32 mouse cellular contexts compared by ENCODE assay signal in genomic region chr1:134522325-134522724, GRCm38 (mm10). TPM values are rescaled to one million over a fixed set of nuclear protein-coding genes. Genes with fewer than 3 reads are reported as not detected.
DNase-seq lines count a peak whose midpoint lies in the region; ATAC-seq and TF ChIP-seq lines count a peak whose summit lies in the region.
"Had no signal": no experiment of that assay in that cellular context is flagged by ENCODE, and none has a peak within 500 bp of the region (broad histone marks: within the 10 kb centered on the region; RNA-seq: fewer than 3 reads in every experiment).

No protein-coding gene starts in this region.

- no peaks in the 10 kb centered on the region for H3K9me3 ChIP-seq in liver, embryonic 11.5 days (ENCODE audit: control insufficient read depth, low read length)
- H3K9me3 ChIP-seq in stomach, embryonic 16.5 days (replicated peaks; ENCODE audit: control insufficient read depth, low read length) = no peaks in the 10 kb centered on the region
- H3K9me3 ChIP-seq in forebrain, embryonic 11.5 days (ENCODE audit: control insufficient read depth, low read length) = no peaks in the 10 kb centered on the region
- H3K9me3 ChIP-seq: embryonic facial prominence, embryonic 13.5 days; heart, embryonic 12.5 days; megakaryocyte, embryonic 14.5 days; midbrain, embryonic 13.5 days had no signal

- DNase-seq in liver, adult 2 months (ENCODE audit: extremely low read depth, low read depth, low spot score) = peak; percentile 31
- no peak for DNase-seq in liver, embryonic 11.5 days (ENCODE audit: low spot score)
- peak; percentile 59 for DNase-seq in 416B (ENCODE audit: low read depth)
- no peak for DNase-seq in forebrain, embryonic 11.5 days (ENCODE audit: low spot score)
- no peak for DNase-seq in cerebellum, adult 9-11 months
- DNase-seq: adrenal gland, adult 2 months; cerebellum, adult 18-20 months; cerebellum, postnatal 36 days; embryo, embryonic 11 days; gastrocnemius, postnatal 10 days; heart, adult 18-20 months; heart, postnatal 10 days; kidney, adult 11 months; kidney, postnatal 4 days; layer of hippocampus, adult 9-11 months; thymus, postnatal 25 days had no signal

- WGBS in liver, adult 2 months = 30% methylated on average over 2 of the region's 2 CpGs
- 31% methylated on average over 2 of the region's 2 CpGs for WGBS in liver, embryonic 11.5 days
- 33% methylated on average over 2 of the region's 2 CpGs for WGBS in stomach, embryonic 16.5 days
- WGBS in forebrain, embryonic 11.5 days = 53% methylated on average over 2 of the region's 2 CpGs

- no peaks in the 10 kb centered on the region for H3K36me3 ChIP-seq in liver, adult 2 months (ENCODE audit: control insufficient read depth, insufficient read depth, low read length)
- H3K36me3 ChIP-seq in liver, embryonic 11.5 days (ENCODE audit: control insufficient read depth, insufficient read depth, low read length) = no peaks in the 10 kb centered on the region
- H3K36me3 ChIP-seq in stomach, embryonic 16.5 days (ENCODE audit: control insufficient read depth, insufficient read depth, low read length) = no peaks in the 10 kb centered on the region
- H3K36me3 ChIP-seq in forebrain, embryonic 11.5 days (ENCODE audit: control insufficient read depth, insufficient read depth, low read length) = no peaks in the 10 kb centered on the region
- H3K36me3 ChIP-seq: embryonic facial prominence, embryonic 13.5 days; heart, embryonic 12.5 days; midbrain, embryonic 13.5 days had no signal

- no peak overlapping the region for H3K9ac ChIP-seq in liver, adult 2 months (ENCODE audit: low read depth, low read length)
- no peak overlapping the region for H3K9ac ChIP-seq in liver, embryonic 11.5 days (ENCODE audit: low read depth, low read length)
- no peak overlapping the region for H3K9ac ChIP-seq in stomach, embryonic 16.5 days (ENCODE audit: low read length)
- no peak overlapping the region for H3K9ac ChIP-seq in forebrain, embryonic 11.5 days (ENCODE audit: low read length)
- H3K9ac ChIP-seq: embryonic facial prominence, embryonic 13.5 days; heart, embryonic 12.5 days; midbrain, embryonic 13.5 days had no signal

- peaks cover 11% of the 10 kb centered on the region for H3K4me1 ChIP-seq in liver, adult 2 months (ENCODE audit: control insufficient read depth, insufficient read depth, low read length)
- H3K4me1 ChIP-seq in liver, embryonic 11.5 days (replicated peaks; ENCODE audit: control insufficient read depth, insufficient read depth, low read length) = peaks cover 27% of the 10 kb centered on the region
- 0 out of 2 replicates have a peak, but pooled peaks cover 3% of the 10 kb centered on the region for H3K4me1 ChIP-seq in stomach, embryonic 16.5 days (ENCODE audit: control insufficient read depth, insufficient read depth, low read length)
- no peaks in the 10 kb centered on the region for H3K4me1 ChIP-seq in forebrain, embryonic 11.5 days (replicated peaks; ENCODE audit: control insufficient read depth, insufficient read depth, low read length)
- H3K4me1 ChIP-seq: midbrain, embryonic 13.5 days had no signal

- no peak for ATAC-seq in liver, embryonic 11.5 days (replicated peaks; ENCODE audit: low FRiP score)
- peak; percentile 80 for ATAC-seq in granulocyte monocyte progenitor cell, adult 5-6 weeks (replicated peaks; ENCODE audit: poor library complexity, severe bottlenecking)
- ATAC-seq in stomach, embryonic 16.5 days (ENCODE audit: insufficient read depth, low FRiP score) = no peak; the same call in 1 of the 2 replicates
- ATAC-seq in forebrain, embryonic 11.5 days (replicated peaks; ENCODE audit: low FRiP score) = no peak
- ATAC-seq: forebrain, embryonic 14.5 days; hindbrain, postnatal 0 days; midbrain, embryonic 13.5 days had no signal

- no peaks in the 10 kb centered on the region for H3K27me3 ChIP-seq in liver, adult 2 months (ENCODE audit: control insufficient read depth, insufficient read depth, low read length)
- no peaks in the 10 kb centered on the region for H3K27me3 ChIP-seq in liver, embryonic 11.5 days (replicated peaks; ENCODE audit: control insufficient read depth, insufficient read depth, low read length)
- H3K27me3 ChIP-seq in stomach, embryonic 16.5 days (ENCODE audit: control insufficient read depth, insufficient read depth, low read length) = no peaks in the 10 kb centered on the region
- H3K27me3 ChIP-seq in forebrain, embryonic 11.5 days (ENCODE audit: control insufficient read depth, insufficient read depth, low read length) = no peaks in the 10 kb centered on the region
- H3K27me3 ChIP-seq: embryonic facial prominence, embryonic 13.5 days; heart, embryonic 12.5 days; megakaryocyte, embryonic 14.5 days; midbrain, embryonic 13.5 days had no signal

- H3K79me2 ChIP-seq in liver, adult 2 months (ENCODE audit: control insufficient read depth, insufficient read depth, low read length) = no peaks in the 10 kb centered on the region

- no peak overlapping the region for H3K4me2 ChIP-seq in liver, embryonic 11.5 days
- H3K4me2 ChIP-seq in stomach, embryonic 16.5 days (ENCODE audit: low read depth, low read length) = no peak overlapping the region
- no peak overlapping the region for H3K4me2 ChIP-seq in forebrain, embryonic 11.5 days (ENCODE audit: low read depth, low read length, severe bottlenecking)
- H3K4me2 ChIP-seq: embryonic facial prominence, embryonic 13.5 days; heart, embryonic 12.5 days; midbrain, embryonic 13.5 days had no signal

- no peak for TF ChIP-seq CTCF in liver, adult 2 months (IDR thresholded peaks at IDR 0.05; ENCODE audit: low read depth, low read length)

- H3K27ac ChIP-seq in liver, adult 2 months (replicated peaks; ENCODE audit: insufficient read depth, low read depth, low read length) = no peak overlapping the region
- H3K27ac ChIP-seq in liver, embryonic 11.5 days (ENCODE audit: low read depth, low read length) = no peak overlapping the region
- peak overlapping the region; percentile 57 for H3K27ac ChIP-seq in stomach, embryonic 16.5 days (ENCODE audit: low read length)
- H3K27ac ChIP-seq in forebrain, embryonic 11.5 days (ENCODE audit: low read depth, low read length) = no peak overlapping the region
- H3K27ac ChIP-seq: embryonic facial prominence, embryonic 13.5 days; hindbrain, postnatal 0 days; midbrain, embryonic 13.5 days had no signal

- no peak overlapping the region for H3K4me3 ChIP-seq in liver, adult 2 months (ENCODE audit: insufficient read depth, low read depth, low read length)
- no peak overlapping the region for H3K4me3 ChIP-seq in liver, embryonic 11.5 days (ENCODE audit: low read depth, low read length)
- no peak overlapping the region for H3K4me3 ChIP-seq in stomach, embryonic 16.5 days (replicated peaks; ENCODE audit: low read length)
- H3K4me3 ChIP-seq in forebrain, embryonic 11.5 days (ENCODE audit: low read depth, low read length) = no peak overlapping the region
- H3K4me3 ChIP-seq: embryonic facial prominence, embryonic 13.5 days; erythroblast, embryonic 14.5 days; heart, embryonic 12.5 days; megakaryocyte, embryonic 14.5 days; midbrain, embryonic 13.5 days had no signal

- TF ChIP-seq POLR2A in liver, adult 2 months (IDR thresholded peaks at IDR 0.05; ENCODE audit: extremely low read depth, insufficient read depth, low read length) = no peak

RNA-seq across cellular contexts. Expression of gene Mgat4e, which starts 27.2 kb away (rescaled TPM):
- not detected in 2 replicates for total RNA-seq in liver, adult 2 months (2014; rRNA removed)
- not detected in 2 replicates for polyA plus RNA-seq in liver, adult 2 months (2012; rRNA removed)
- polyA plus RNA-seq in liver, embryonic 11.5 days (2014; fragmentation: Nextera tagmentation; extraction: Ambion mirVana) = not detected in 2 replicates
- total RNA-seq in granulocyte monocyte progenitor cell, adult 5-6 weeks (2014; fragmentation: Nextera tagmentation) = not detected in 2 replicates
- total RNA-seq in granulocyte monocyte progenitor cell, adult 5-6 weeks (2017) = 0.10 TPM in 1 of 2 replicates, not detected in the other
- polyA plus RNA-seq in stomach, embryonic 16.5 days (2015; fragmentation: Nextera tagmentation; extraction: Ambion mirVana) = not detected in 2 replicates
- polyA plus RNA-seq in forebrain, embryonic 11.5 days (2014; fragmentation: Nextera tagmentation; extraction: Ambion mirVana) = not detected in 2 replicates
- total RNA-seq: adrenal gland, adult 2 months; gastrocnemius, postnatal 10 days; heart, adult 18-20 months; heart, postnatal 10 days; hindbrain, postnatal 0 days; left cerebral cortex, adult 18-20 months; left cerebral cortex, postnatal 25 days; monocyte, adult 5-6 weeks; neutrophil, adult 5-6 weeks had no signal
- polyA plus RNA-seq: adrenal gland, adult 2 months; embryonic facial prominence, embryonic 13.5 days; erythroblast, embryonic 14.5 days; forebrain, embryonic 14.5 days; heart, embryonic 12.5 days; hindbrain, embryonic 11.5 days; hindbrain, postnatal 0 days; kidney, embryonic 16.5 days; lung, embryonic 16.5 days; midbrain, embryonic 13.5 days had no signal

RNA-seq across cellular contexts. Expression of gene Rabif, which starts 27.9 kb away (rescaled TPM):
- 5.9 and 6.9 TPM in 2 replicates for total RNA-seq in liver, adult 2 months (2014; rRNA removed)
- polyA plus RNA-seq in liver, adult 2 months (2012; rRNA removed) = 9.8 and 10.6 TPM in 2 replicates
- 35.3 and 37.6 TPM in 2 replicates for polyA plus RNA-seq in liver, embryonic 11.5 days (2014; fragmentation: Nextera tagmentation; extraction: Ambion mirVana)
- total RNA-seq in granulocyte monocyte progenitor cell, adult 5-6 weeks (2014; fragmentation: Nextera tagmentation) = 14.1 and 18.1 TPM in 2 replicates
- 13.3 and 15.0 TPM in 2 replicates for total RNA-seq in granulocyte monocyte progenitor cell, adult 5-6 weeks (2017)
- 40.2 and 45.4 TPM in 2 replicates for polyA plus RNA-seq in stomach, embryonic 16.5 days (2015; fragmentation: Nextera tagmentation; extraction: Ambion mirVana)
- 42.7 and 45.3 TPM in 2 replicates for polyA plus RNA-seq in forebrain, embryonic 11.5 days (2014; fragmentation: Nextera tagmentation; extraction: Ambion mirVana)

RNA-seq across cellular contexts. Expression of gene Kdm5b, which starts 37.6 kb away (rescaled TPM):
- 9.2 and 9.3 TPM in 2 replicates for total RNA-seq in liver, adult 2 months (2014; rRNA removed)
- polyA plus RNA-seq in liver, adult 2 months (2012; rRNA removed) = 4.0 and 6.8 TPM in 2 replicates
- 30.8 and 32.9 TPM in 2 replicates for polyA plus RNA-seq in liver, embryonic 11.5 days (2014; fragmentation: Nextera tagmentation; extraction: Ambion mirVana)
- 17.4 and 28.4 TPM in 2 replicates for total RNA-seq in granulocyte monocyte progenitor cell, adult 5-6 weeks (2014; fragmentation: Nextera tagmentation)
- 15.0 and 16.8 TPM in 2 replicates for total RNA-seq in granulocyte monocyte progenitor cell, adult 5-6 weeks (2017)
- 48.4 and 51.7 TPM in 2 replicates for polyA plus RNA-seq in stomach, embryonic 16.5 days (2015; fragmentation: Nextera tagmentation; extraction: Ambion mirVana)
- 83.9 and 84.4 TPM in 2 replicates for polyA plus RNA-seq in forebrain, embryonic 11.5 days (2014; fragmentation: Nextera tagmentation; extraction: Ambion mirVana)

Comparison
In these comparisons a context has a peak if more than half of its experiments do, and no peak if none do; other contexts are left out.
1. DNase-seq: peak in liver, adult 2 months (single experiment) and 416B (single experiment); none in liver, embryonic 11.5 days (single experiment), forebrain, embryonic 11.5 days (single experiment) and cerebellum, adult 9-11 months (single experiment).